Mouse (Mus musculus) CH12.LX (cell line): ENCODE measurements around the gene Awat2.

ENCODE experiments used
- CHD1 ChIP-seq: IDR thresholded peaks from 2 replicates; pipeline ENCODE4 v1.6.1; 2012; ENCODE audit warnings: low read depth, low read length, improper control_type of control experiment, inconsistent platforms
- CTCF ChIP-seq, 2 experiments: IDR thresholded peaks in 1 of 2; conservative IDR thresholded peaks in 1 of 2; 2 replicates each; pipeline ENCODE4 v1.5.1; 2011 to 2012; ENCODE audit warnings: low read depth in 2 of 2, low read length in 2 of 2, improper control_type of control experiment in 1 of 2, inconsistent platforms in 1 of 2, mild to moderate bottlenecking in 1 of 2, moderate library complexity in 1 of 2
- E2F4 ChIP-seq: IDR thresholded peaks from 2 replicates; pipeline ENCODE4 v1.6.1; 2011; ENCODE audit warnings: low read depth, low read length, improper control_type of control experiment; ENCODE audit not compliant: insufficient replicate concordance
- HCFC1 ChIP-seq: IDR thresholded peaks from 2 replicates; pipeline ENCODE4 v1.6.1; 2012; ENCODE audit warnings: low read depth, mild to moderate bottlenecking, inconsistent platforms, low read length, improper control_type of control experiment
- IRF4 ChIP-seq: IDR thresholded peaks from 2 replicates; pipeline ENCODE4 v1.6.1; 2014; ENCODE audit warnings: low read depth, mild to moderate bottlenecking, inconsistent platforms, low read length, improper control_type of control experiment
- JUND ChIP-seq: conservative IDR thresholded peaks from 2 replicates; pipeline ENCODE4 v1.6.1; 2011; ENCODE audit warnings: low read depth, low read length, improper control_type of control experiment
- MAFK ChIP-seq: IDR thresholded peaks from 2 replicates; pipeline ENCODE4 v1.6.1; 2011; ENCODE audit warnings: low read length, improper control_type of control experiment; ENCODE audit not compliant: insufficient replicate concordance
- MEF2A ChIP-seq: IDR thresholded peaks from 2 replicates; pipeline ENCODE4 v1.6.1; 2014; ENCODE audit warnings: low read depth, mild to moderate bottlenecking, inconsistent platforms, low read length, improper control_type of control experiment, borderline replicate concordance
- USF1 ChIP-seq: IDR thresholded peaks from 2 replicates; pipeline ENCODE4 v1.6.1; 2014; ENCODE audit warnings: low read depth, mild to moderate bottlenecking, inconsistent platforms, low read length, improper control_type of control experiment

GRCm38 (mm10) chrX:100400900-100401299 lies 41.6 kb downstream of the Awat2 start:
- TF ChIP-seq CTCF (conservative IDR thresholded peaks at IDR 0.05 in 1 of 2, IDR thresholded peaks at IDR 0.05 in 1 of 2; ENCODE audit: low read depth in 2 of 2, low read length in 2 of 2) = no peak
- TF ChIP-seq MAFK = no peak
- TF ChIP-seq JUND = no peak
- TF ChIP-seq IRF4 = no peak
- no peak for TF ChIP-seq MEF2A
- TF ChIP-seq USF1 = no peak
- no peak for TF ChIP-seq CHD1
- TF ChIP-seq HCFC1 = no peak
- no peak for TF ChIP-seq E2F4
